Mouse (Mus musculus) right cerebral cortex, postnatal 4 days (tissue): ENCODE measurements around the gene Lce1m.
"Not testable (repeated sequence)": the region's sequence is repeated elsewhere in the genome, so short reads cannot be mapped to it uniquely, and the experiment has no call there.

Experiments used
- DNase-seq: peaks from one replicate; pipeline ENCODE4 v3.0.0-alpha.2; 2022

Gene Lce1m

GRCm38 (mm10) chr3:93018960-93019359, at the start of gene Lce1m:
Gene Lce1m, minus strand, starts transcription at chr3:93019060.
- DNase-seq = no peak

GRCm38 (mm10) chr3:93068523-93068922, 49.7 kb upstream of the Lce1m start, which contains the start of gene Gm4858:
Gene Gm4858, plus strand, starts transcription at chr3:93068823.
- not testable (repeated sequence) for DNase-seq

- peak; percentile 27 for DNase-seq
These were observed 34.1 kb upstream of the Lce1m start for GRCm38 (mm10) chr3:93052826-93053474.

GRCm38 (mm10) chr3:93050182-93050581, 31.3 kb upstream of the Lce1m start:
- no peak for DNase-seq

GRCm38 (mm10) chr3:93031450-93031849, 12.6 kb upstream of the Lce1m start:
- peak; percentile 9 for DNase-seq

GRCm38 (mm10) chr3:93025486-93025885, 6.6 kb upstream of the Lce1m start:
- DNase-seq = no peak

- no peak for DNase-seq
These were observed 4.7 kb upstream of the Lce1m start for GRCm38 (mm10) chr3:93023411-93024184.

- DNase-seq = no peak
These were observed 2.3 kb upstream of the Lce1m start for GRCm38 (mm10) chr3:93021171-93021570.

GRCm38 (mm10) chr3:93015460-93016104, 3.3 kb downstream of the Lce1m start, which contains the start of gene Crct1:
Gene Crct1, minus strand, starts transcription at chr3:93015687.
- no peak for DNase-seq

GRCm38 (mm10) chr3:93014871-93015270, 4.0 kb downstream of the Lce1m start:
- no peak for DNase-seq

- DNase-seq = peak; percentile 31
These were observed 4.5 kb downstream of the Lce1m start for GRCm38 (mm10) chr3:93014378-93014801.

GRCm38 (mm10) chr3:93002843-93003242, 16.0 kb downstream of the Lce1m start:
- no peak for DNase-seq

GRCm38 (mm10) chr3:93000621-93001020, 18.2 kb downstream of the Lce1m start:
- DNase-seq = no peak

- DNase-seq = peak; percentile 88
These were observed 20.2 kb downstream of the Lce1m start for GRCm38 (mm10) chr3:92998691-92999090.

- no peak for DNase-seq
These were observed 26.9 kb downstream of the Lce1m start, which contains the start of gene Lce3f for GRCm38 (mm10) chr3:92991926-92992325. Gene Lce3f, plus strand, starts transcription at chr3:92992226.

- no peak for DNase-seq
These were observed 40.4 kb downstream of the Lce1m start for GRCm38 (mm10) chr3:92978484-92978883.
